Mouse (Mus musculus): ENCODE data around the gene Tbkbp1. TPM values are rescaled to one million over a fixed set of nuclear protein-coding genes. Genes with fewer than 3 reads are reported as not detected.

Tbkbp1 gene
- polyA plus RNA-seq, 1 experiment = 3.1 TPM

DNA sequence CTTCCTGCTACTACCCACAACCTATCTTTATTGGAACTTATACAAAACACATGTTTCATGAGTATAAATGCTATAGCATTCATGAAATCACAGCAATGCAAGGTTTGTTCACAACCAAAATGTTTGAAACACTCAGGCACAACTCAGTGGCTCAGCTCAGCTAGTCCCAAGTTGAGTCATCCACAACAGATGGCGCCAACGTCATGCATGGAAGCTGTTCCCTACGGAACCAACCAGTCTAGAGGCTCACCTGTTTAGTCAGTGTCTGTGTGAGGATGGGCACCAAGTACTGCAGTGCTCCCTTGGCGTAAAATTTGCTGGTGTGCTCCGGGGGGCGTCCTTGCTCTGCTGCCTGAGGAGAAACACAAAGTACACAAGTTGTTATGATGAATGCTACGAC is 24.2 kb upstream of the Tbkbp1 start:
- WGBS = 90% methylated on average over 7 of the region's 7 CpGs
- DNase-seq (ENCODE audit: low read depth, low spot score) = no peak

- WGBS = 73% methylated on average over 6 of the region's 6 CpGs
- DNase-seq (ENCODE audit: low read depth, low spot score) = no peak
These were observed 9.0 kb upstream of the Tbkbp1 start for GRCm38 (mm10) chr11:97160341-97160740.

DNA sequence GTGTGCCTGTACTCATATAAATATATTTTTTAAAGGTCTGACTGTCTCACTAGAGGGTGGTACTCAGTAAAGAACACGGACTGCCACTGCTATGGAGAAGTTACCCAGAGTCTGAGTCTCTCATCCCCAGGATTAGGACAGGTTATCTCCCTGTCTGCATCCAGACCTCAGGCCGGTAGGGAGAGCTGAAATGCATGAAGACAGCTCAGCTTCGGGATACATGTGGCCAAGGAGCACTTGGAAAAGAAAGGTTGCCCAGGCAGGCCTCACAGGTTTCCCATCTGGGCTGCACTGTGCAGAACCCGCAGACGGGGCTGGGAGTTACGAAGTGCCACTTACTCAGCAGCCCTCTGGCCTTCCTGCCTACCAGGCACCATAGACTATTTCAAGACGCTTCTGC is 5.7 kb upstream of the Tbkbp1 start:
- WGBS = 79% methylated on average over 7 of the region's 7 CpGs
- no peak for DNase-seq (ENCODE audit: low read depth, low spot score)

GRCm38 (mm10) chr11:97152662-97153287 is 1.5 kb upstream of the Tbkbp1 start:
- no peak for DNase-seq (ENCODE audit: low read depth, low spot score)
- WGBS = 45% methylated on average over 10 of the region's 10 CpGs

- 6% methylated on average over 11 of the region's 11 CpGs for WGBS
- DNase-seq (ENCODE audit: low read depth, low spot score) = no peak
These were observed 730 bp upstream of the Tbkbp1 start for GRCm38 (mm10) chr11:97152023-97152426.

- under 1% methylated on average over 98 of the region's 102 CpGs for WGBS
- DNase-seq (ENCODE audit: low read depth, low spot score) = no peak
These were observed 624 bp downstream of the Tbkbp1 start for GRCm38 (mm10) chr11:97150411-97151330.

GRCm38 (mm10) chr11:97149995-97150410 is 1.3 kb downstream of the Tbkbp1 start:
- 3% methylated on average over 14 of the region's 14 CpGs for WGBS
- DNase-seq (ENCODE audit: low read depth, low spot score) = no peak

GRCm38 (mm10) chr11:97149026-97149425 is 2.3 kb downstream of the Tbkbp1 start:
- no peak for DNase-seq (ENCODE audit: low read depth, low spot score)
- WGBS = 62% methylated on average over 9 of the region's 9 CpGs

- no peak for DNase-seq (ENCODE audit: low read depth, low spot score)
- 43% methylated on average over 12 of the region's 12 CpGs for WGBS
These were observed 2.7 kb downstream of the Tbkbp1 start for GRCm38 (mm10) chr11:97148591-97148990.

GRCm38 (mm10) chr11:97147333-97147732 is 4.0 kb downstream of the Tbkbp1 start:
- no peak for DNase-seq (ENCODE audit: low read depth, low spot score)
- WGBS = 85% methylated on average over 8 of the region's 8 CpGs

- no peak for DNase-seq (ENCODE audit: low read depth, low spot score)
- WGBS = 9% methylated on average over 8 of the region's 8 CpGs
These were observed 4.6 kb downstream of the Tbkbp1 start for GRCm38 (mm10) chr11:97146724-97147123.

DNA sequence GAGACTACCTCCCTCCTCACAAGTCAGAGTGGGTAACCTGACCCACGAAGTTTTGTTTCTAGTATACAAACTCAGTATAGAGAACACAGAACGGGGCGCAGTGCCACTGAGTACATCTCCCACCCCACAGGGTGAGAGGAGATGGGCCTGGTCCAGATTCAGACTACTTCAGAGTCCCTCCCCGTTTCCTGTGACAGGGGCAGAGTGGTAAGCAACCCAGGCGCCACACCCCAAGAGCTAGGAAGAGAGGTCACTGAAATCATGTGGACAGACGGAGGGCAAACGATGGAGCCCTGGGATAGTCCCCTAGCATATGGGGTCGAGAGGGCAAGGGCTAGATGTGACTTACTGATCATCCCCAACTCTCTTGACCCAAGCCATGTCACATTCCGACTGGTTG is 5.3 kb downstream of the Tbkbp1 start:
- 64% methylated on average over 9 of the region's 9 CpGs for WGBS
- DNase-seq (ENCODE audit: low read depth, low spot score) = no peak

DNA sequence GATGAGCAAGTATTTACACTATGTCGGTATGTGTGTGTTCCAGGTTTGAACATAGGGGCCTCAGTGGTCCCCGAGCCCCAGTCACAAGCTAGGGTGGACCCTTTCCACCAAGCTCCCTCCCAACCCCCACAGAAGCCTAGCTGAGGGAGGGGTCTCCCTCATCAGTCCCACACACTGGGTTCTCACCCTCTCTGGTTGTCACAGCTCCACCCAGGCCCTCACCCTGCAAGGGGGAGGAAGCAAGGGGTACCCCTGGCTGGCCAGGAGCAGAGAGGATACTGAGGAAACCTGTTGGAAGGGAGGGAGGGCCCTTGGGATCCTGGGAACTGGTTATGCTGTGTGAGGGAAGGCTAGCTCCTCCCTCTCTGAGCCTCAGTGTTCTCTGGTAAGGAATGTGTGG is 6.0 kb downstream of the Tbkbp1 start:
- DNase-seq (ENCODE audit: low read depth, low spot score) = no peak
- 74% methylated on average over 2 of the region's 2 CpGs for WGBS

GRCm38 (mm10) chr11:97143196-97143900 is 7.9 kb downstream of the Tbkbp1 start:
- no peak for DNase-seq (ENCODE audit: low read depth, low spot score)

GRCm38 (mm10) chr11:97142159-97142608 is 9.1 kb downstream of the Tbkbp1 start:
- no peak for DNase-seq (ENCODE audit: low read depth, low spot score)
- 57% methylated on average over 8 of the region's 8 CpGs for WGBS

More at GRCm38 (mm10) chr11:97143196-97143900, 7.9 kb downstream of the Tbkbp1 start:
- WGBS = 75% methylated on average over 9 of the region's 9 CpGs

DNA sequence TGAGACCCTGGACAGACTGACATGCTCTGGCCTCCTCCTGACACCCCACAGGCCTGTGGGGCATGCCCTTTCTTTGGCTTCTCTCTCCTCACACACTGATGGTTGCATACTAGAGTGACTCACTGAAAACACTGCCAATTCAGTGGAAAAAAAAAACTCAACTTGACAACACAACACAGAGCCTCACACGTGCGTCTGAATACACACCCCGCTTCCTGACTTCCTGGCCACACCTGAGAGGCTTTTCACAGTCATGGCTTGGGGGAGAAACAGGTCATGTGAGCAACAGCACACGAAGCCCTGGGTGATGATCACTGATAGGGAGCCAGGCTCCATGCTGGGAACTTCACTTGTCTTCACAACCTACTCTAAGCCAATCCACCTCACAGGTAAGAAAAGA is 10.5 kb downstream of the Tbkbp1 start:
- 47% methylated on average over 4 of the region's 4 CpGs for WGBS
- DNase-seq (ENCODE audit: low read depth, low spot score) = no peak

DNA sequence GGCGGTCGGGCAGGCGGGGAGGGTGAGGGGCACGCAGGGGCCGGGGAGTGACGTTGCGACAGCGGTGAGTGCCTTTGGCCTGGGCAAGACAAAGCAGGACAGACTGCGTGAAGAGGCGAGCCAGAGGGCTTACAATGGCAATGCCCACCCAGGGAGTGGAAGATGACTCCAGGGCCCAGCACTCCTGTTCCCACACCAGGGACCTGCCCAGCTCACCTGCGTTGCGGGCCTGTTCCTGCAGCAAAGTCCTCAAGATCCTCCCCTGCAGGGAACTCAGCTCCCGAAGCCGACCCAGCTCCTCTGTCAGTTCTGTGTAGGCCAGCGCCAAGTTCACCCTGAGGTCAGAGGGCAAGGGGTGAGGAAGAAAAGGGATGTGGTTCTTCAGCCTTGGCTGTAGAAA is 12.0 kb downstream of the Tbkbp1 start:
- no peak for DNase-seq (ENCODE audit: low read depth, low spot score)
- whole genome bisulfite sequencing = 48% methylated on average over 15 of the region's 15 CpGs

DNA sequence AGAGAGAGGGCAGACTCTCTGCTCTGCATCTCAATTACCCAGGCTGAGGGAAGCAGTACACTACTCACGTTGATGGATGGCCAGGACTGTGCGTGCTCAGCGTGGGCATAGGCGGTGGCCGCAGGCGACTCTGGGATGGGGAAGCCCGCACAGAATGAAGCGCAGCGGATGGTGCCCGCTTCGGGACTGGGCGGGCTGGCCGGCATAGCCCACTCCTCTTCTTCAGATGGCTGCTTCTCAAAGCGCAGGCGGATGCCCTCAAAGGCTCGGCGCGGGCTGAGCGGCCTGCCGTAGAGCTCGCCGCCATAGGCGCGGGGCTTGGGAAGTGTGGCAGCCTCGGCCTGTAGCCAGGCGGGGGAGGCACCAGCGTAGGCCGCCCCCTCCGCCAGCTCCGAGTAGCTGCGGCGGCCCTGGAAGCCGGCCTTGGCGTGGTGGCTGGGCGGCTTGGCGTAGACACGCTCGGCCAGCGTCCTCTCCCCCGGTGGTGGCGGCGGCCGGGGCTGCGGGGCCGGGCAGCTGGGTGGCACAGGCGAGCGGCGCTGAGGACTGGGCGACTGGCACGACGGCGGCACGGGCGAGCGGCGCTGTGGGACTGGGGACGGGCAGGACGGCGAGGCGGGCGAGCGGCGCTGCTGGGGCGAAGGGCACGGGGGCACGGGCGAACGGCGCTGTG is 12.6 kb downstream of the Tbkbp1 start:
- DNase-seq (ENCODE audit: low read depth, low spot score) = no peak
- 27% methylated on average over 69 of the region's 69 CpGs for WGBS

- no peak for DNase-seq (ENCODE audit: low read depth, low spot score)
- WGBS = 32% methylated on average over 5 of the region's 5 CpGs
These were observed 18.0 kb downstream of the Tbkbp1 start for GRCm38 (mm10) chr11:97133270-97133669.

DNA sequence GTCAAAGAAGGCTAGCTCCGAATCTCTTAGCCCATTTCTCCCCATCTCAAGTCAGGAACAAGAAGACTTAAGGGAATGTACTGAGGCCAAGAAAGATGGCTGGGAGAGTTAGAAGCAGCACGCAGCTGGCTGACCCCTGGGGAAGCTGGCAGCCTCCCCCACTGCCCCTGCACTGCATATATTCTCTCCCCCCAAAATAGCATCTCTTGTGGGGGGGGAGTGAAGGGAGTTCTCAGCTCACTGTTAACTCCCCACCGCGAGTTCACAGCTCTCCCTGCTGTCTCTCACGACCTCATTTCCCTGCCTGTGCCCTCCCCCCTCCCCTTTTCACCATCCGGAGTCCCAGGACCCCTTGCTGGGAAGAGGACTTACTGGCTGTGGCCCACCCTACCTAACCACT is 19.1 kb downstream of the Tbkbp1 start:
- DNase-seq (ENCODE audit: low read depth, low spot score) = no peak
- 23% methylated on average over 6 of the region's 6 CpGs for WGBS

Data from large intestine, adult 2 months (tissue).